Mouse (Mus musculus): Measurements from ENCODE around the gene Wdr82. TPM values are rescaled to one million over a fixed set of nuclear protein-coding genes. Genes with fewer than 3 reads are reported as not detected.

Gene Wdr82
- polyA plus RNA-seq, 1 experiment from 2014 or later: 25.5 TPM

DNA sequence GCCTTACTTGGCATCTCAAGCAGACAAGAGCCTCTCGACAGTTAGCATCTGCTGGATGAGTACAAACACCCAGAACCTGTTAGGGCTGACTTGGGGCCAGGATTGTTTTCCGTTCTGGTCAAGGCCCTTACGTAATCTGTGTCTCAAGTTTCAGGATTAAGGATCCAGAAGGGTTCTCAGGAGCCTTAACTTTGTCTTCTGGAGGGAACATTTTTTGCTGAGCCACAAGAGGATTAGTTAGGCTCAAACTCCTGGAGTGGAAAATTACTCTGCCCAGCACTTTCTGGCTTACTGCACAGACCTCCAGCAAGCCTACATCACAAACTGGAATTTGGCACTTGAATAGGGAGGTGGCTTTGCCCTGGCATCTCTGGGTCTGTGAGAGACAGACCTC, 66.1 kb downstream of the Wdr82 start:
- Histone ChIP-seq H3K9me3 (no peaks in the 10 kb centered on the region), H3K27me3 (ENCODE audit: insufficient read depth, poor library complexity, severe bottlenecking) (no peaks in the 10 kb centered on the region), H3K27ac (no peak overlapping the region), H3K4me3 (no peak overlapping the region), H3K4me1 (peaks cover 16% of the 10 kb centered on the region), H3K36me3 (peaks cover 95% of the 10 kb centered on the region)
- 80% methylated on average over 3 of the region's 3 CpGs for WGBS
- DNase-seq (ENCODE audit: low spot score): no peak

- H3K9me3 ChIP-seq: no peaks in the 10 kb centered on the region
- H3K36me3 ChIP-seq: peaks cover 96% of the 10 kb centered on the region
- no peaks in the 10 kb centered on the region for H3K27me3 ChIP-seq (ENCODE audit: insufficient read depth, poor library complexity, severe bottlenecking)
- peaks cover 14% of the 10 kb centered on the region for H3K4me1 ChIP-seq
- no peak overlapping the region for H3K4me3 ChIP-seq
- no peak overlapping the region for H3K27ac ChIP-seq
- DNase-seq (ENCODE audit: low spot score): no peak
- WGBS: 85% methylated on average over 8 of the region's 8 CpGs
Observed at GRCm38 (mm10) chr9:106237401-106237800, 66.7 kb downstream of the Wdr82 start.

DNA sequence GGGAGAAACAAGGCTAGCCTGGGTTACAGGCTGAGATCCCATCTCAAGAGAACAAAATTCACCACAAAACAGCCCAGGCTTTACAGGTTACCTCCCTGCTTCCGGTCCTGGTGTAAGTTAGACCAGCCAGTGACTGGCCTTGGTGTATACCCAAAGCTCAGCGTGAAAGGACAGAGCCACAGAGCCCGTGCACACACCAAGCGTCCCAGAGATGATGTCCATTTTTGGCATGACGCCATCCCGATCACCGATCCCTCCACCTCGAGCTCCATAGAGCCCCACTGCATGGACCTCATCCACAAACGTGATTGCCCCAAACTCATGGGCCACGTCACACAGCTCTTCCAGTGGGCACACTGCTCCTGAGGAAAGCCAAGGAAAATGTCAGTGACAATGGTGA, 67.2 kb downstream of the Wdr82 start:
- H3K27ac ChIP-seq: no peak overlapping the region
- H3K27me3 ChIP-seq (ENCODE audit: insufficient read depth, poor library complexity, severe bottlenecking): no peaks in the 10 kb centered on the region
- no peaks in the 10 kb centered on the region for H3K9me3 ChIP-seq
- no peak overlapping the region for H3K4me3 ChIP-seq
- peaks cover 97% of the 10 kb centered on the region for H3K36me3 ChIP-seq
- H3K4me1 ChIP-seq: peaks cover 18% of the 10 kb centered on the region
- WGBS: 95% methylated on average over 10 of the region's 10 CpGs
- no peak for DNase-seq (ENCODE audit: low spot score)

MicroRNA genes within 50 kb of the gene (microRNA counts, 519-probe panel; counts per million panel counts)
- 6,877 counts per million, percentile 75 among the panel's probes with 10 or more counts for microRNA mmu-let-7g

Small RNA genes within 50 kb of the gene (microRNA-seq; reads per million reads assigned to microRNA genes)
- gene Mir135a-1 (1.5 reads per million), gene Mirlet7g (10,138 reads per million, percentile 95 among the genes with 10 or more reads in this experiment)

Other genes starting within 250 kb of the Wdr82 start
- not detected in 2 replicates for gene Col6a5, start 210.3 kb upstream of the Wdr82 start, polyA plus RNA-seq (2016; fragmentation: Nextera tagmentation; extraction: Ambion mirVana)
- gene Col6a4, start 74.1 kb upstream of the Wdr82 start, polyA plus RNA-seq (2016; fragmentation: Nextera tagmentation; extraction: Ambion mirVana): 0.01 TPM in 1 of 2 replicates, not detected in the other
- gene Glyctk, start 12.8 kb upstream of the Wdr82 start, polyA plus RNA-seq (2016; fragmentation: Nextera tagmentation; extraction: Ambion mirVana): 1.1 and 2.5 TPM in 2 replicates
- 36.4 and 45.0 TPM in 2 replicates for gene Ppm1m, start 28.8 kb downstream of the Wdr82 start, polyA plus RNA-seq (2016; fragmentation: Nextera tagmentation; extraction: Ambion mirVana)
- gene Twf2, start 32.2 kb downstream of the Wdr82 start, polyA plus RNA-seq (2016; fragmentation: Nextera tagmentation; extraction: Ambion mirVana): 70.5 and 77.2 TPM in 2 replicates
- gene Tlr9, start 51.7 kb downstream of the Wdr82 start, polyA plus RNA-seq (2016; fragmentation: Nextera tagmentation; extraction: Ambion mirVana): not detected in 2 replicates
- gene Alas1, start 77.7 kb downstream of the Wdr82 start, polyA plus RNA-seq (2016; fragmentation: Nextera tagmentation; extraction: Ambion mirVana): 96.9 and 120 TPM in 2 replicates
- 36.5 and 42.3 TPM in 2 replicates for gene Poc1a, start 110.1 kb downstream of the Wdr82 start, polyA plus RNA-seq (2016; fragmentation: Nextera tagmentation; extraction: Ambion mirVana)
- gene Dusp7, start 197.7 kb downstream of the Wdr82 start, polyA plus RNA-seq (2016; fragmentation: Nextera tagmentation; extraction: Ambion mirVana): 14.4 and 21.0 TPM in 2 replicates